Mouse (Mus musculus) gastrocnemius, adult 18-20 months (tissue): ENCODE data around the gene Ly6g6f. TPM values are rescaled to one million over a fixed set of nuclear protein-coding genes. Genes with fewer than 3 reads are reported as not detected.

Source experiments
- DNase-seq: peaks from one replicate; pipeline ENCODE4 v3.0.0; 2021; ENCODE audit warnings: low spot score
- total RNA-seq, 2 experiments: library from RNA; stranded (reverse); gene quantifications; 2 replicates each; pipeline ENCODE4 v1.2.3; 2021

The Ly6g6f gene
- total RNA-seq, 2 experiments from 2014 or later: not detected

GRCm38 (mm10) chr17:35031880-35032279 lies 53.5 kb downstream of the Ly6g6f start:
- DNase-seq: no peak

GRCm38 (mm10) chr17:35031272-35031671 lies 54.1 kb downstream of the Ly6g6f start:
- DNase-seq: no peak

Other genes with a start within 250 kb of the Ly6g6f start
- 1 to 10 TPM; 6.6 to 7.6 TPM for gene Stk19, start 248.7 kb downstream of the Ly6g6f start, total RNA-seq
- gene Dxo, start 248.6 kb downstream of the Ly6g6f start, total RNA-seq: 1 to 10 TPM; 8.3 to 8.8 TPM
- gene Skiv2l, start 235.4 kb downstream of the Ly6g6f start, total RNA-seq: 10 to 100 TPM; 20.8 to 21.3 TPM
- gene Nelfe, start 235.2 kb downstream of the Ly6g6f start, total RNA-seq: 10 to 100 TPM in 1 of 2 experiments, 1 to 10 TPM in 1; 9.0 to 12.0 TPM
- 1 to 10 TPM; 2.9 to 6.9 TPM for gene Cfb, start 223.1 kb downstream of the Ly6g6f start, total RNA-seq
- 1 to 10 TPM; 5.9 to 6.9 TPM for gene Zbtb12, start 206.1 kb downstream of the Ly6g6f start, total RNA-seq
- not detected for gene Gm20547, start 203.6 kb downstream of the Ly6g6f start, total RNA-seq
- gene C2, start 187.3 kb downstream of the Ly6g6f start, total RNA-seq: 1 to 10 TPM; 1.5 to 1.6 TPM
- gene Ehmt2, start 187.1 kb downstream of the Ly6g6f start, total RNA-seq: 10 to 100 TPM; 26.7 to 29.5 TPM
- not detected for gene Slc44a4, start 171.1 kb downstream of the Ly6g6f start, total RNA-seq
- 10 to 100 TPM in 1 of 2 experiments, 1 to 10 TPM in 1; 9.1 to 10.2 TPM for gene Neu1, start 154.4 kb downstream of the Ly6g6f start, total RNA-seq
- 10 to 100 TPM; 11.4 to 94.8 TPM for gene Hspa1b, start 126.4 kb downstream of the Ly6g6f start, total RNA-seq
- gene Gm20481, start 115.7 kb downstream of the Ly6g6f start, total RNA-seq: not detected
- 10 to 100 TPM; 16.6 to 99.8 TPM for gene Hspa1a, start 113.5 kb downstream of the Ly6g6f start, total RNA-seq
- gene Hspa1l, start 112.9 kb downstream of the Ly6g6f start, total RNA-seq: 10 to 100 TPM; 31.8 to 33.6 TPM
- 10 to 100 TPM; 14.0 to 17.1 TPM for gene Lsm2, start 103.7 kb downstream of the Ly6g6f start, total RNA-seq
- gene Vars, start 84.6 kb downstream of the Ly6g6f start, total RNA-seq: 10 to 100 TPM; 38.2 TPM
- 10 to 100 TPM; 13.2 to 16.8 TPM for gene Vwa7, start 69.0 kb downstream of the Ly6g6f start, total RNA-seq
- not detected for gene Sapcd1, start 57.6 kb downstream of the Ly6g6f start, total RNA-seq
- under 1 TPM in 1 of 2 experiments, not detected in 1; 0.28 TPM for gene Msh5, start 38.9 kb downstream of the Ly6g6f start, total RNA-seq
- gene Clic1, start 35.6 kb downstream of the Ly6g6f start, total RNA-seq: 10 to 100 TPM in 1 of 2 experiments, 1 to 10 TPM in 1; 7.5 to 11.6 TPM
- gene Ddah2, start 26.6 kb downstream of the Ly6g6f start, total RNA-seq: 1 to 10 TPM; 4.5 to 8.7 TPM
- gene Ly6g6c, start 20.2 kb downstream of the Ly6g6f start, total RNA-seq: not detected
- not detected for gene Mpig6b, start 19.4 kb downstream of the Ly6g6f start, total RNA-seq
- gene Ly6g6e, start 8.7 kb downstream of the Ly6g6f start, total RNA-seq: not detected
- gene Ly6g6d, start 7.5 kb downstream of the Ly6g6f start, total RNA-seq: 1 to 10 TPM in 1 of 2 experiments, not detected in 1; 3.0 TPM
- 10 to 100 TPM; 85.3 to 87.7 TPM for gene Abhd16a, start 3.7 kb upstream of the Ly6g6f start, total RNA-seq
- gene Ly6g5c, start 22.7 kb upstream of the Ly6g6f start, total RNA-seq: not detected
- not detected for gene Ly6g5b, start 29.8 kb upstream of the Ly6g6f start, total RNA-seq
- gene Gpank1, start 35.8 kb upstream of the Ly6g6f start, total RNA-seq: 1 to 10 TPM; 8.7 to 9.0 TPM
- 100 to 1,000 TPM; 176 to 183 TPM for gene Csnk2b, start 36.4 kb upstream of the Ly6g6f start, total RNA-seq
- 10 to 100 TPM; 12.6 to 16.6 TPM for gene D17H6S53E, start 40.8 kb upstream of the Ly6g6f start, total RNA-seq
- not detected for gene Apom, start 46.4 kb upstream of the Ly6g6f start, total RNA-seq
- gene Bag6, start 49.6 kb upstream of the Ly6g6f start, total RNA-seq: 100 to 1,000 TPM; 233 to 265 TPM
- 100 to 1,000 TPM; 102 to 111 TPM for gene Prrc2a, start 79.3 kb upstream of the Ly6g6f start, total RNA-seq
- gene Aif1, start 90.5 kb upstream of the Ly6g6f start, total RNA-seq: 1 to 10 TPM in 1 of 2 experiments, under 1 TPM in 1; 0.84 to 1.1 TPM
- 1 to 10 TPM in 1 of 2 experiments, not detected in 1; 1.1 TPM for gene Lst1, start 102.8 kb upstream of the Ly6g6f start, total RNA-seq
- under 1 TPM in 1 of 2 experiments, not detected in 1; 0.38 TPM for gene Ltb, start 108.8 kb upstream of the Ly6g6f start, total RNA-seq
- gene Tnf, start 116.4 kb upstream of the Ly6g6f start, total RNA-seq: not detected
- under 1 TPM; 0.43 to 0.48 TPM for gene Lta, start 119.7 kb upstream of the Ly6g6f start, total RNA-seq
- gene Gm16181, start 135.2 kb upstream of the Ly6g6f start, total RNA-seq: not detected
- 1 to 10 TPM; 1.1 to 1.8 TPM for gene Atp6v1g2, start 148.1 kb upstream of the Ly6g6f start, total RNA-seq
- gene Nfkbil1, start 150.2 kb upstream of the Ly6g6f start, total RNA-seq: 1 to 10 TPM; 7.0 to 7.2 TPM
- 10 to 100 TPM; 83.5 to 83.8 TPM for gene Ddx39b, start 156.1 kb upstream of the Ly6g6f start, total RNA-seq
- 10 to 100 TPM; 36.3 to 59.0 TPM for gene H2-D1, start 177.1 kb upstream of the Ly6g6f start, total RNA-seq
- gene H2-Q1, start 234.8 kb upstream of the Ly6g6f start, total RNA-seq: under 1 TPM; 0.19 to 0.27 TPM